ENCODE assay signal across 21 mouse cellular contexts in the genomic region with DNA sequence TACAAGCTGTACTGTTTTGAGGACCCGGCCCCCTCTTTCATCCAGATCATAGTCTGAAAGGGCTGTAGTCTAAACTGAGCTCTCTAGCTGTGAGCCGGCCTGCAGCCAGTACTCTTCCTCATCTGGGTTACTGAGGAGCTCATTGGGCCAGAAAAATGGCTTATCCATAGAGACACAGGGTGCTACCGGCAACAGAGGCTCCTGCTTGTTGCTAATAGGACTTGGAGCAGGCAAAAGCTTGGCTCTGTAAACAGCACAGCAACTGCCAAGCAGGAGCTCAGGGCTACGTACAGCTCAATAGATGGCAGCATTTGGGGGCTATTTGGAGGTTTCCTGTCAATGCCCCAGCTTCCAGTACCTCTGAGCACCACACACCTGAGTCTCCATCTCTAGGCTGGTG. TPM values are rescaled to one million over a fixed set of nuclear protein-coding genes. Genes with fewer than 3 reads are reported as not detected.
A peak's percentile ranks its signal among the peaks of the same experiment; 100 is the strongest.
DNase-seq lines count a peak whose midpoint lies in the region; ATAC-seq and TF ChIP-seq lines count a peak whose summit lies in the region.
"Had no signal": no experiment of that assay in that cellular context is flagged by ENCODE, and none has a peak within 500 bp of the region (broad histone marks: within the 10 kb centered on the region; RNA-seq: fewer than 3 reads in every experiment).

No protein-coding gene starts in this region.

- H3K27me3 ChIP-seq in heart, embryonic 12.5 days (replicated peaks): no peaks in the 10 kb centered on the region
- H3K27me3 ChIP-seq in midbrain, embryonic 10.5 days (ENCODE audit: low read depth, poor library complexity, severe bottlenecking): no peaks in the 10 kb centered on the region
- H3K27me3 ChIP-seq in midbrain, embryonic 15.5 days (replicated peaks): no peaks in the 10 kb centered on the region
- H3K27me3 ChIP-seq: embryonic facial prominence, embryonic 13.5 days; hindbrain, embryonic 13.5 days; kidney, embryonic 15.5 days; lung, embryonic 15.5 days had no signal

- H3K4me2 ChIP-seq in heart, embryonic 12.5 days: no peak overlapping the region
- no peak overlapping the region for H3K4me2 ChIP-seq in midbrain, embryonic 15.5 days
- H3K4me2 ChIP-seq: embryonic facial prominence, embryonic 13.5 days; hindbrain, embryonic 13.5 days; kidney, embryonic 15.5 days; lung, embryonic 15.5 days had no signal

- peak; percentile 64 for DNase-seq in heart, adult 11 months
- no peak for DNase-seq in midbrain, embryonic 10.5 days (ENCODE audit: low spot score)
- peak; percentile 53 for DNase-seq in brain, embryonic 14.5 days (ENCODE audit: low read depth)
- peak; percentile 51 for DNase-seq in layer of hippocampus, adult 9-11 months
- no peak for DNase-seq in gastrocnemius, postnatal 4 days (ENCODE audit: low spot score in 2 of 2)
- DNase-seq: adrenal gland, postnatal 36 days; cerebellum, adult 9-10 months; gastrocnemius, postnatal 25 days; heart, postnatal 14 days; kidney, postnatal 4 days; lung, postnatal 4 days had no signal

- no peak for TF ChIP-seq POLR2A in brain, embryonic 14.5 days (IDR thresholded peaks at IDR 0.05; ENCODE audit: borderline replicate concordance, extremely low read depth, insufficient read depth, insufficient read length, poor library complexity, severe bottlenecking)

- no peaks in the 10 kb centered on the region for H3K36me3 ChIP-seq in heart, embryonic 12.5 days
- no peaks in the 10 kb centered on the region for H3K36me3 ChIP-seq in midbrain, embryonic 10.5 days
- no peaks in the 10 kb centered on the region for H3K36me3 ChIP-seq in midbrain, embryonic 15.5 days (replicated peaks)
- H3K36me3 ChIP-seq: embryonic facial prominence, embryonic 13.5 days; hindbrain, embryonic 13.5 days; lung, embryonic 15.5 days had no signal

- 75% methylated on average over 4 of the region's 4 CpGs for WGBS in heart, embryonic 12.5 days
- WGBS in midbrain, embryonic 10.5 days: 75% methylated on average over 4 of the region's 4 CpGs
- WGBS in midbrain, embryonic 15.5 days: 50% methylated on average over 4 of the region's 4 CpGs

- no peak overlapping the region for H3K27ac ChIP-seq in heart, embryonic 12.5 days (ENCODE audit: poor library complexity, severe bottlenecking)
- H3K27ac ChIP-seq in midbrain, embryonic 10.5 days (replicated peaks): 0 out of 2 replicates have a peak overlapping the region, but pooled peaks have one; percentile 28
- H3K27ac ChIP-seq in midbrain, embryonic 15.5 days: no peak overlapping the region
- H3K27ac ChIP-seq: embryonic facial prominence, embryonic 13.5 days; hindbrain, embryonic 13.5 days; kidney, embryonic 15.5 days; liver, embryonic 14.5 days; lung, embryonic 15.5 days had no signal

- peaks cover 25% of the 10 kb centered on the region for H3K4me1 ChIP-seq in heart, embryonic 12.5 days (replicated peaks)
- peaks cover 6% of the 10 kb centered on the region for H3K4me1 ChIP-seq in midbrain, embryonic 10.5 days
- H3K4me1 ChIP-seq in midbrain, embryonic 15.5 days: peaks cover 8% of the 10 kb centered on the region; the same call in 1 of the 2 replicates
- H3K4me1 ChIP-seq: hindbrain, embryonic 13.5 days; lung, embryonic 15.5 days had no signal

- no peak for TF ChIP-seq CTCF in brain, embryonic 14.5 days (IDR thresholded peaks at IDR 0.05; ENCODE audit: borderline replicate concordance, extremely low read depth, insufficient read depth, insufficient read length)

- no peak for ATAC-seq in heart, embryonic 12.5 days (ENCODE audit: insufficient number of reproducible peaks, low FRiP score)
- ATAC-seq in midbrain, embryonic 15.5 days (replicated peaks): no peak
- ATAC-seq: intestine, embryonic 16.5 days had no signal

- H3K9me3 ChIP-seq in heart, embryonic 12.5 days (replicated peaks): no peaks in the 10 kb centered on the region
- H3K9me3 ChIP-seq in midbrain, embryonic 10.5 days (replicated peaks): no peaks in the 10 kb centered on the region
- no peaks in the 10 kb centered on the region for H3K9me3 ChIP-seq in midbrain, embryonic 15.5 days
- H3K9me3 ChIP-seq: embryonic facial prominence, embryonic 13.5 days; hindbrain, embryonic 13.5 days; kidney, embryonic 15.5 days; lung, embryonic 15.5 days had no signal

- no peak overlapping the region for H3K4me3 ChIP-seq in heart, embryonic 12.5 days
- no peak overlapping the region for H3K4me3 ChIP-seq in midbrain, embryonic 10.5 days
- no peak overlapping the region for H3K4me3 ChIP-seq in midbrain, embryonic 15.5 days
- H3K4me3 ChIP-seq: embryonic facial prominence, embryonic 13.5 days; hindbrain, embryonic 13.5 days; kidney, embryonic 15.5 days; lung, embryonic 15.5 days; myocyte had no signal

- H3K9ac ChIP-seq in heart, embryonic 12.5 days: no peak overlapping the region
- H3K9ac ChIP-seq in midbrain, embryonic 15.5 days: no peak overlapping the region
- H3K9ac ChIP-seq: embryonic facial prominence, embryonic 13.5 days; hindbrain, embryonic 13.5 days; kidney, embryonic 15.5 days; liver, embryonic 14.5 days; lung, embryonic 15.5 days had no signal

RNA-seq across cellular contexts. Expression of a gene that starts 43.4 kb away (rescaled TPM):
- not detected in 2 replicates for polyA plus RNA-seq in heart, embryonic 12.5 days (2016; fragmentation: Nextera tagmentation; extraction: Ambion mirVana)
- not detected in 2 replicates for polyA plus RNA-seq in midbrain, embryonic 10.5 days (2016; fragmentation: Nextera tagmentation; extraction: Ambion mirVana)
- polyA plus RNA-seq in midbrain, embryonic 15.5 days (2015; fragmentation: Nextera tagmentation; extraction: Ambion mirVana): 0.10 TPM in 1 of 2 replicates, not detected in the other
- polyA plus RNA-seq in brain, embryonic 14.5 days (2012; rRNA removed): 0.05 and 0.08 TPM in 2 replicates
- not detected for total RNA-seq in gastrocnemius, postnatal 4 days (2021)
- total RNA-seq: adrenal gland, postnatal 36 days; gastrocnemius, postnatal 25 days; heart, postnatal 14 days; left cerebral cortex, postnatal 14 days had no signal
- polyA plus RNA-seq: embryonic facial prominence, embryonic 13.5 days; hindbrain, embryonic 13.5 days had no signal

Comparison
In these comparisons a context has a peak if more than half of its experiments do, and no peak if none do; other contexts are left out.
1. DNase-seq: peak in heart, adult 11 months (single experiment), brain, embryonic 14.5 days (single experiment) and layer of hippocampus, adult 9-11 months (single experiment); none in midbrain, embryonic 10.5 days (single experiment) and gastrocnemius, postnatal 4 days (0 of 2).